Mouse (Mus musculus) megakaryocyte, embryonic 14.5 days (primary cell): ENCODE measurements around the gene Phactr3.

ENCODE experiments used
- FLI1 ChIP-seq: IDR thresholded peaks from 2 replicates; pipeline ENCODE4 v1.6.1; 2012; ENCODE audit warnings: low read length, inconsistent platforms, mixed read lengths
- GATA1 ChIP-seq: IDR thresholded peaks from 3 replicates; pipeline ENCODE4 v1.6.1; 2012; ENCODE audit warnings: mixed read lengths, low read length, inconsistent platforms, borderline replicate concordance

DNA sequence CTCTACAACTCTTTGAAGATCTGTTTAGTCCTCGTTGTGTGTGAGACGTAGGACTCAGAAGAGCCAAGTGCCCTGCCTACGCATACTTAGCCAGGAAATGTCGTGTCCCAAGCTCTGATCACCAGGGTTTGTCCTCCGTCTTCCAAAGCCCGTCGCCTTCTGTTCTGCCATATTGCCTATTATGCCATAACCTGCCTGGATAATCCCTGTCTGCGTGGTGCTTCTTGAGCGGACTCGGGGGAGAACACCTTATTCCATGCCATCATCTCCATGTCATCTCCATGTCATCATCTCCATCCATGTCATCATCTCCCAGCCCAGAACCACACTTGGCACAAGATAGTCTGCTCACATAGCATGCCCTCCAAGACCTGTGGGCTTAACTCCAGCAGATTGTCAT is 207.3 kb downstream of the Phactr3 start:
- TF ChIP-seq FLI1 = no peak
- TF ChIP-seq GATA1 = no peak
